Mouse (Mus musculus) layer of hippocampus, postnatal 14 days (tissue): ENCODE measurements around the gene Kcmf1. TPM values are rescaled to one million over a fixed set of nuclear protein-coding genes. Genes with fewer than 3 reads are reported as not detected.
A peak's percentile ranks its signal among the peaks of the same experiment; 100 is the strongest.
"Not testable (repeated sequence)": the region's sequence is repeated elsewhere in the genome, so short reads cannot be mapped to it uniquely, and the experiment has no call there.

Experiments used
- DNase-seq, 2 experiments: peaks; one replicate each; pipeline ENCODE4 v3.0.0; 2021 to 2022; ENCODE audit warnings: low spot score in 2 of 2, mixed read lengths in 1 of 2
- total RNA-seq, 2 experiments: library from RNA; stranded (reverse); gene quantifications; 2 replicates each; pipeline ENCODE4 v1.2.3; 2021

Kcmf1 gene
- total RNA-seq, 2 experiments from 2014 or later, result 58.6 to 63.0 TPM

GRCm38 (mm10) chr6:72852180-72852579 is 47.6 kb downstream of the Kcmf1 start:
- peak; percentile 20 to 28 for DNase-seq

- no peak for DNase-seq
These were observed 48.1 kb downstream of the Kcmf1 start for GRCm38 (mm10) chr6:72851633-72852032.

GRCm38 (mm10) chr6:72841986-72842502 is 57.7 kb downstream of the Kcmf1 start:
- DNase-seq, result no peak

- no peak for DNase-seq
These were observed 58.7 kb downstream of the Kcmf1 start for GRCm38 (mm10) chr6:72840867-72841780.

DNA sequence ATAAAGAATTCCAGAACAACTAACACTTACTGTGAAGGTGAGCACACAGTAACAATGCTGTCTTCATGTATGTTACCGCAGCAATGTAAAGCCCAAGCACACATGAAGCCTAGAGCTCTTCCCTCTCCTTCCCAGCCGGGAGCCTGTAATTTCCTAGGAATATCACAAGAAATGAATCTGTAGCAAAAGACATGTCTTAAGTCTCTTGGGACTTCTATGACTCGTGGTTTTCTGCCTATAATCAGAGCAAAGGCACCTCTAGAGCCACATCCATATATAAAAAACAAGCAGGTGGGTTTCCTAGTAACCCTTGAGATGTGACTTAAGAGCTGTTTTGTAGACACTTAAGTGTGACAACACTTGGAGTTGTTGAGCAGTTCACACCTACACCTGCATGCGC is 62.0 kb downstream of the Kcmf1 start:
- no peak for DNase-seq

DNA sequence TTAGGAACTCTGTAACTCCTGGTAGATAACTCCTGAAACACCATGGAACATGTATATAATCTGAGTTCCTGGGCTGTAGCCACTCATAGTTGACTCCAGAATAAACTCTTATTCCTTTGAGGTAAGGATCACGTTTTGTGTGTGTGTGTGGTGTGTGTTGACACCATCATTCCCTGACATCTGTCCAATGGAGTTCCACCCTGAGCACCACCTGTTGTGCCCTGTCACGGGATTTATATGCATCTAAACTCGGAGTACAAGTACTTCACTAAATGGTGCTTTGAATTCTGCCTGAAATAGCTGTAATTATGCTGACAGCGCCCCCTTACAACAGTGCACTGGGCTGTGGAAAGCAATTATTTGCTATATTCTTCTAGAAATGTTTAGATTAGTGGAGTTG is 65.3 kb downstream of the Kcmf1 start:
- no peak for DNase-seq

GRCm38 (mm10) chr6:72831858-72832257 is 67.9 kb downstream of the Kcmf1 start:
- no peak for DNase-seq

DNA sequence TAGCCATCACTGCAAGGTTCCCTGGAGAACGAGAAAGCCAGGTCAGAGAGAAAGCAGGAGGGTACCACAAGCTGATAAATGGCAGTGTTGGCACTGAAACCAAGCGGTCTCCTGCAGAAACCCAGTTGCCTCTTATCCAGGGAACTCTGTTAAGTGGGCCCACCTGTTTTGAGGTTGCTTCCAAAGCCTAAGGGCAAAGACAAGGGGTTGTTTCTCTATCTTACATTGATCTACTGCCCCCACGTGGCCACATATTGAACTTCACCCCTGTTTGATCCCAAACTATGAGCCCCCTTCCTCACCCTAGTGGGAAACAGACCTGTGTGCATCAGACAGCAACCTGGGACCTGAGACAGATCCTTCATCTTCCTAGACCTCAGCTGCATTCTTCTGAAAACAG is 68.5 kb downstream of the Kcmf1 start:
- peak; percentile 55 to 62 for DNase-seq

- DNase-seq, result no peak
These were observed 70.9 kb downstream of the Kcmf1 start for GRCm38 (mm10) chr6:72828857-72829256.

GRCm38 (mm10) chr6:72828037-72828436 is 71.7 kb downstream of the Kcmf1 start:
- not testable (repeated sequence) for DNase-seq

GRCm38 (mm10) chr6:72825762-72826161 is 74.0 kb downstream of the Kcmf1 start:
- DNase-seq, result no peak

GRCm38 (mm10) chr6:72824971-72825737 is 74.6 kb downstream of the Kcmf1 start:
- DNase-seq, result no peak

- DNase-seq, result no peak
These were observed 86.3 kb downstream of the Kcmf1 start for GRCm38 (mm10) chr6:72813456-72813855.

DNA sequence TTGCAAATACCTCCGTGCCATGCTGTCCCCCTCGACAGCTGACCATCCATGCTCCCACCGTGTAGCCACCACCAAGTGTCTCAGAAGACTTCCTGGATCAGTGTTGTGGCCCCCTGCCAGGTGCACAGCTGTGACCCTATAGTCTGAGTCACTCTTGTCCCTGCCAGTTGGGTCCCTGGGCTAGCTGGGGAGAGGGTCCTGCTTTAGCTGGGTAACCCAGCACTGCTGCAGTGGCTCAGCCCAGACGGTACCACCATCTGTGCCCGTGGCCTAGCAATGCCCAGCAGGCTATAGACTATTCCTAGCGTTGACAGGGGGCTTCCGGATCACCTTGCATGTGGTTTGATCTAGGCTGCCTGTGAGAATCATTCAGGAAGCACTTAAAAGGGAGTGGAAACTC is 89.5 kb downstream of the Kcmf1 start:
- no peak for DNase-seq

DNA sequence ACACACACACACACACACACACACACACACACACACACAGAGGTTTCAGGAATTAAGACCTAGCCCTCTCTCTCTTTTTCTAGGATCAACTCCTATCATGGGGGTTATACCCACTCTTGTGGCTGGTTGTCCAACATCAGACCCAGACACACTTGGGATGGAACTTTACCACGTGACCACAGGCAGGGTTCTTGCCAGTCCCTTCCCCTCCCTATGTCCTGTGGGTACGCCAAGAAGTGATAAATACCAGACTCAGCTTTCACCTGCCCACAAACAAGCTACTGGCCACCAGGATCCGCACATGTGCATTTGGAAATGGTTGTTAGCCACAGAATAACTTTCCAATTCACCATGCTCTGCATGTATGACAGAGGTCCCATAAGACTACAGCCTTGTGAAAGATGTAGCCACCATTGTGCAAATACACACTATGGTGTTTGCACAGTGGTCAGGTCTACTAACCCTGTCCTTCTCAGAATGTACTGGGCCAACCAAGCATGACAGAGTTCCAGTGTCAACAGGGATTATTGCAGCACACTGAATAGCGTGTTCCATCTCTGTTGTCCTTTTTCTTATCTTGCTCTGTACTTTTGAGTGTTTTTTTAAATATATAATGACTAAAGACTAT is 90.1 kb downstream of the Kcmf1 start:
- DNase-seq, result no peak

GRCm38 (mm10) chr6:72808342-72808741 is 91.4 kb downstream of the Kcmf1 start:
- no peak for DNase-seq

- no peak for DNase-seq
These were observed 96.1 kb downstream of the Kcmf1 start for GRCm38 (mm10) chr6:72803669-72804068.

DNA sequence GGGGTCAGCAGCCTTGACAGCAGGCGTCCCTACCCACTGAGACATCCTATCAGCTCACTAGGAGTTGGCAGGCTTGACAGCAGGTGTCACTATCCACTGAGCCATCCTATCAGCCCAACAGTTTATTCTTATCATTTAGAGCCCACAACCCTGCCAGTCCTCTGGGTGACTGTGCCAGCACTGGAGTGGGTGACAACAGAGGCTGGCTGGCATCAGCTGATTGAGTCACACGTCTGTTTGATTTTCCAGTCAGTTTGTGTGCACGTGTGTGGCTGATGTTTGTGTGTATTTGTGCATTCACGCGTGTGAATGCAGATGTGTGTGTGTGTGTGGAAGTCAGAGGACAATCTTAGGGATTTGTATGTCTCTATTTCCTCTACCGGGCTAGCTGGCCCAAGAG is 97.7 kb downstream of the Kcmf1 start:
- DNase-seq, result no peak

DNA sequence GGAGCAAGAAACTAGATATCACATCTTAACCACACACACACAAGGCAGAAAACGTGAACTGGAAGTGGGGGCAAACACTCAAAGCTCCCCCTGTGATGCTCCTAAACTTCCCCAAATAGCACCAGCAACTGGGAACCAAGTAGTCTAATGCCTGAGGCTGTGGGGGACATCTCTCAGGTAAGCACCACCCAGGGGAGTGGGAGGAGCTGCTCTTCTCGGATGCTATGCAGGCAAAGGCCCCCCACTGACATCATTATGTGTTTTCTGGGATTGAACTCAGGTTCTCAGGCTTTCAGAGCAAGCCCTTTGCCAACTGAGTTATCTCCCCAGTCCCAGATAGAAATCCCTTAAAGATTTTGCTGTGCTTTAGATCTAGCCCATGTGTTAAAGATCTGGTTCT is 99.1 kb downstream of the Kcmf1 start:
- DNase-seq, result no peak

DNA sequence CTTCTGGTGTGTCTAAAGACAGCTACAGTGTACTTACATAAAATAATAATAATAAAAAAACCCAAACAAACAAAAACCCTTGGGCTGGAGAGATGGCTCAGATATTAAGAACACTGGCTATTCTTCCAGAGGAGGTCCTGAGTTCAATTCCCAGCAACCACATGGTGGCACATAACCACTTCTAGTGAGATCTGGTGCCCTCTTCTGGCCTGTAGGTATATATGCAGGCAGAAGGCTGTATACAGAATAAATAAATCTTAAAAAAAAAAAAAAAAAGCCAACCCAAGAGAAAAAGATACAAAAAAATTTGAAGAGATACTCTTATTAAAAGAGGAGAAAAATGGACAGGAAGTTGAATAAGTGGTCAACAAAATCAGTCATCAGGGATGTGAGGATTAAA is 102.0 kb downstream of the Kcmf1 start:
- DNase-seq, result no peak

GRCm38 (mm10) chr6:72795444-72795843 is 104.3 kb downstream of the Kcmf1 start:
- DNase-seq, result no peak

- DNase-seq, result no peak
These were observed 104.9 kb downstream of the Kcmf1 start for GRCm38 (mm10) chr6:72794870-72795269.
